Mouse (Mus musculus): ENCODE data around the gene Med9. TPM values are rescaled to one million over a fixed set of nuclear protein-coding genes. Genes with fewer than 3 reads are reported as not detected.

The Med9 gene
- total and polyA plus RNA-seq, 2 experiments from 2014 or later, result 31.6 to 36.0 TPM

- TF ChIP-seq CTCF (IDR thresholded peaks at IDR 0.05; ENCODE audit: low read depth), result no peak
- no peak overlapping the region for H3K4me3 ChIP-seq (ENCODE audit: low read depth, low read length)
- DNase-seq (no peak), ATAC-seq (no peak)
- no peaks in the 10 kb centered on the region for H3K9me3 ChIP-seq (ENCODE audit: low read length)
- 77% methylated on average over 5 of the region's 5 CpGs for WGBS
- H3K9ac ChIP-seq, result no peak overlapping the region
- no peak overlapping the region for H3K4me2 ChIP-seq (ENCODE audit: low read depth)
- H3K27ac ChIP-seq (ENCODE audit: low read depth, low read length), result no peak overlapping the region
- no peaks in the 10 kb centered on the region for H3K4me1 ChIP-seq (ENCODE audit: insufficient read depth)
- no peaks in the 10 kb centered on the region for H3K36me3 ChIP-seq (ENCODE audit: insufficient read depth)
- H3K27me3 ChIP-seq (ENCODE audit: insufficient read depth, low read length), result no peaks in the 10 kb centered on the region
Observed at GRCm38 (mm10) chr11:60001231-60001980, 53.4 kb downstream of the Med9 start.

- 82% methylated on average over 8 of the region's 8 CpGs for WGBS
- H3K27ac ChIP-seq (ENCODE audit: low read depth, low read length), result no peak overlapping the region
- no peaks in the 10 kb centered on the region for H3K4me1 ChIP-seq (ENCODE audit: insufficient read depth)
- DNase-seq (no peak), ATAC-seq (no peak)
- no peaks in the 10 kb centered on the region for H3K36me3 ChIP-seq (ENCODE audit: insufficient read depth)
- no peak overlapping the region for H3K4me3 ChIP-seq (ENCODE audit: low read depth, low read length)
- no peaks in the 10 kb centered on the region for H3K27me3 ChIP-seq (ENCODE audit: insufficient read depth, low read length)
- no peak overlapping the region for H3K9ac ChIP-seq
- no peak overlapping the region for H3K4me2 ChIP-seq (ENCODE audit: low read depth)
- TF ChIP-seq CTCF (IDR thresholded peaks at IDR 0.05; ENCODE audit: low read depth), result no peak
- H3K9me3 ChIP-seq (ENCODE audit: low read length), result no peaks in the 10 kb centered on the region
Observed at GRCm38 (mm10) chr11:60003811-60004210, 55.8 kb downstream of the Med9 start.

- no peaks in the 10 kb centered on the region for H3K9me3 ChIP-seq (ENCODE audit: low read length)
- no peak for DNase-seq
- no peak overlapping the region for H3K4me2 ChIP-seq (ENCODE audit: low read depth)
- peaks cover 6% of the 10 kb centered on the region; the same call in 1 of the 2 replicates for H3K4me1 ChIP-seq (ENCODE audit: insufficient read depth)
- no peaks in the 10 kb centered on the region for H3K27me3 ChIP-seq (ENCODE audit: insufficient read depth, low read length)
- no peak for TF ChIP-seq CTCF (IDR thresholded peaks at IDR 0.05; ENCODE audit: low read depth)
- H3K36me3 ChIP-seq (ENCODE audit: insufficient read depth), result no peaks in the 10 kb centered on the region
- H3K9ac ChIP-seq, result no peak overlapping the region
- no peak overlapping the region for H3K4me3 ChIP-seq (ENCODE audit: low read depth, low read length)
- 60% methylated on average over 6 of the region's 6 CpGs for WGBS
- no peak for ATAC-seq
- no peak overlapping the region for H3K27ac ChIP-seq (ENCODE audit: low read depth, low read length)
Observed at GRCm38 (mm10) chr11:60004716-60005115, 56.7 kb downstream of the Med9 start.

- H3K36me3 ChIP-seq (ENCODE audit: insufficient read depth), result no peaks in the 10 kb centered on the region
- H3K9ac ChIP-seq, result no peak overlapping the region
- no peaks in the 10 kb centered on the region for H3K27me3 ChIP-seq (ENCODE audit: insufficient read depth, low read length)
- no peak for DNase-seq
- peaks cover 13% of the 10 kb centered on the region; the same call in 1 of the 2 replicates for H3K4me1 ChIP-seq (ENCODE audit: insufficient read depth)
- H3K27ac ChIP-seq (ENCODE audit: low read depth, low read length), result no peak overlapping the region
- no peak overlapping the region for H3K4me3 ChIP-seq (ENCODE audit: low read depth, low read length)
- 73% methylated on average over 3 of the region's 3 CpGs for WGBS
- ATAC-seq, result no peak
- no peaks in the 10 kb centered on the region for H3K9me3 ChIP-seq (ENCODE audit: low read length)
- TF ChIP-seq CTCF (IDR thresholded peaks at IDR 0.05; ENCODE audit: low read depth), result no peak
- no peak overlapping the region for H3K4me2 ChIP-seq (ENCODE audit: low read depth)
Observed at GRCm38 (mm10) chr11:60005866-60006265, 57.9 kb downstream of the Med9 start.

GRCm38 (mm10) chr11:60009451-60009850 lies 61.4 kb downstream of the Med9 start:
- Histone ChIP-seq H3K27me3 (ENCODE audit: insufficient read depth, low read length) (no peaks in the 10 kb centered on the region), H3K4me1 (ENCODE audit: insufficient read depth) (peaks cover 13% of the 10 kb centered on the region; the same call in 1 of the 2 replicates), H3K36me3 (ENCODE audit: insufficient read depth) (no peaks in the 10 kb centered on the region), H3K4me3 (ENCODE audit: low read depth, low read length) (no peak overlapping the region), H3K9ac (no peak overlapping the region), H3K27ac (ENCODE audit: low read depth, low read length) (peak overlapping the region; percentile 50; the same call in 1 of the 2 replicates), H3K4me2 (ENCODE audit: low read depth) (no peak overlapping the region), H3K9me3 (ENCODE audit: low read length) (no peaks in the 10 kb centered on the region)
- DNase-seq (peak; percentile 39), ATAC-seq (peak; percentile 74)
- no peak for TF ChIP-seq CTCF (IDR thresholded peaks at IDR 0.05; ENCODE audit: low read depth)
- WGBS, result 38% methylated on average over 3 of the region's 3 CpGs

- no peaks in the 10 kb centered on the region for H3K9me3 ChIP-seq (ENCODE audit: low read length)
- H3K4me1 ChIP-seq (ENCODE audit: insufficient read depth), result peaks cover 13% of the 10 kb centered on the region; the same call in 1 of the 2 replicates
- no peaks in the 10 kb centered on the region for H3K27me3 ChIP-seq (ENCODE audit: insufficient read depth, low read length)
- 61% methylated on average over 3 of the region's 3 CpGs for WGBS
- TF ChIP-seq CTCF (IDR thresholded peaks at IDR 0.05; ENCODE audit: low read depth), result no peak
- no peak overlapping the region for H3K27ac ChIP-seq (ENCODE audit: low read depth, low read length)
- no peak overlapping the region for H3K4me3 ChIP-seq (ENCODE audit: low read depth, low read length)
- no peak overlapping the region for H3K9ac ChIP-seq
- ATAC-seq (no peak), DNase-seq (no peak)
- no peak overlapping the region for H3K4me2 ChIP-seq (ENCODE audit: low read depth)
- no peaks in the 10 kb centered on the region for H3K36me3 ChIP-seq (ENCODE audit: insufficient read depth)
Observed at GRCm38 (mm10) chr11:60011516-60011915, 63.5 kb downstream of the Med9 start.

Other genes with a start within 250 kb of the Med9 start
- 0.92 and 6.0 TPM in 2 replicates for gene Pld6, start 160.6 kb upstream of the Med9 start, total RNA-seq (2014; rRNA removed)
- 6.8 and 12.1 TPM in 2 replicates for gene Pld6, start 160.6 kb upstream of the Med9 start, polyA plus RNA-seq (2015; fragmentation: Nextera tagmentation; extraction: Ambion mirVana)
- 33.7 and 36.9 TPM in 2 replicates for gene Flcn, start 138.2 kb upstream of the Med9 start, total RNA-seq (2014; rRNA removed)
- 25.0 and 31.4 TPM in 2 replicates for gene Flcn, start 138.2 kb upstream of the Med9 start, polyA plus RNA-seq (2015; fragmentation: Nextera tagmentation; extraction: Ambion mirVana)
- 62.2 and 63.0 TPM in 2 replicates for gene Nt5m, start 108.8 kb upstream of the Med9 start, total RNA-seq (2014; rRNA removed)
- gene Nt5m, start 108.8 kb upstream of the Med9 start, polyA plus RNA-seq (2015; fragmentation: Nextera tagmentation; extraction: Ambion mirVana), result 82.3 and 85.9 TPM in 2 replicates
- gene Cops3, start 108.4 kb upstream of the Med9 start, total RNA-seq (2014; rRNA removed), result 132 and 138 TPM in 2 replicates
- 158 and 169 TPM in 2 replicates for gene Cops3, start 108.4 kb upstream of the Med9 start, polyA plus RNA-seq (2015; fragmentation: Nextera tagmentation; extraction: Ambion mirVana)
- gene Rasd1, start 16.7 kb downstream of the Med9 start, total RNA-seq (2014; rRNA removed), result 0.23 and 1.00 TPM in 2 replicates
- gene Rasd1, start 16.7 kb downstream of the Med9 start, polyA plus RNA-seq (2015; fragmentation: Nextera tagmentation; extraction: Ambion mirVana), result 1.4 and 3.3 TPM in 2 replicates
- 7.9 and 16.2 TPM in 2 replicates for gene Pemt, start 98.3 kb downstream of the Med9 start, total RNA-seq (2014; rRNA removed)
- 14.2 and 14.4 TPM in 2 replicates for gene Pemt, start 98.3 kb downstream of the Med9 start, polyA plus RNA-seq (2015; fragmentation: Nextera tagmentation; extraction: Ambion mirVana)
- gene Rai1, start 156.8 kb downstream of the Med9 start, total RNA-seq (2014; rRNA removed), result 50.9 and 60.7 TPM in 2 replicates
- gene Rai1, start 156.8 kb downstream of the Med9 start, polyA plus RNA-seq (2015; fragmentation: Nextera tagmentation; extraction: Ambion mirVana), result 16.6 and 21.2 TPM in 2 replicates